Mouse (Mus musculus): ENCODE data around the gene Lilra5.
"Not testable (repeated sequence)": the region's sequence is repeated elsewhere in the genome, so short reads cannot be mapped to it uniquely, and the experiment has no call there.

- TF ChIP-seq CTCF (IDR thresholded peaks at IDR 0.05; ENCODE audit: borderline replicate concordance, insufficient read depth, low read depth, low read length); POLR2A (IDR thresholded peaks at IDR 0.05; ENCODE audit: borderline replicate concordance, insufficient read depth, low read length): not testable (repeated sequence)
These were observed 24.1 kb upstream of the Lilra5 start for GRCm38 (mm10) chr7:4213436-4213835.
